Mouse (Mus musculus) spleen, postnatal 4 days (tissue): ENCODE results near the gene Zfp764.
"Not testable (repeated sequence)": the region's sequence is repeated elsewhere in the genome, so short reads cannot be mapped to it uniquely, and the experiment has no call there.

Source experiments
- DNase-seq, 2 experiments: peaks; one replicate each; pipeline ENCODE4 v3.0.0; 2022; ENCODE audit warnings: low spot score in 2 of 2

The Zfp764 gene

GRCm38 (mm10) chr7:127406002-127406987, at the start of gene Zfp764:
TSS of gene Zfp764 (minus strand) at chr7:127406822.
- peak; percentile 85 to 91 for DNase-seq

DNA sequence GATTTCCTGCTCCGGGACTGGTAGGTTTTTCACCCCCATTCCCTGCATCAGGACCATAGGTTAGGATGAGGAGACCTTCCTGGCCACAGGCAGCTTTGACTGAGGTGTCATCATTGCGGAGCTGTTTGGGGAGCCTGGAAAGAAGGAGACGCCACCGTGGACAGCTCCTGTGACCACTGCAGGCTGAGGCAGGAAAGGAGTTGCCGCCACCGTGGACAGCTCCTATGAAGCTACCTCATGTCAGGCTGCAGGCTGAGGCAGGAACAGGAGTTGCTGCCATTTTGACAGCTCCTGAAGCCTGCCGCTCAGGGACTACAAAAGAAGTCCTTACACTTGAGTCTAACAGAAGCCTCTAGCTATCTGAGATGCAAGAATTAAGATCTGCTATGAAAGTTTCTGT, 48.3 kb upstream of the Zfp764 start:
- no peak for DNase-seq

GRCm38 (mm10) chr7:127453056-127453455, 46.4 kb upstream of the Zfp764 start:
- DNase-seq, result no peak

DNA sequence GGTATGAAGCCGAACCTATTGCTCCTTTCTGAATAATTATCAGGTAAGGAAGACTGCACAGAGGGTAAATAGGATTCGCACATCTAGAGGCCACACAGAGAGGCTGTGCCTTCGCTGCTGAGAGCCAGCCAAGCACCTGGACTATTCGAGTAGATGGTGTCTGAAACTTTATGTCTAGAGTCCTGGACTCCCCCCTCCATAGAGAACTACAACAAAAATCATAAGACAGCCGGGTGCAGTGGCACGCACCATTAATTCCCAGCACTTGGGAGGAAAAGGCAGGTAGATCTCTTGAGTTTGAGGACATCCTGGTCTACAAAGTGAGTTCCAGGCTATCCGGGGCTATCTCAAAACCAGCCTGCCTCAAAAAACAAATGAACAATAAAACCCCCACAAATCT, 43.3 kb upstream of the Zfp764 start:
- no peak for DNase-seq

DNA sequence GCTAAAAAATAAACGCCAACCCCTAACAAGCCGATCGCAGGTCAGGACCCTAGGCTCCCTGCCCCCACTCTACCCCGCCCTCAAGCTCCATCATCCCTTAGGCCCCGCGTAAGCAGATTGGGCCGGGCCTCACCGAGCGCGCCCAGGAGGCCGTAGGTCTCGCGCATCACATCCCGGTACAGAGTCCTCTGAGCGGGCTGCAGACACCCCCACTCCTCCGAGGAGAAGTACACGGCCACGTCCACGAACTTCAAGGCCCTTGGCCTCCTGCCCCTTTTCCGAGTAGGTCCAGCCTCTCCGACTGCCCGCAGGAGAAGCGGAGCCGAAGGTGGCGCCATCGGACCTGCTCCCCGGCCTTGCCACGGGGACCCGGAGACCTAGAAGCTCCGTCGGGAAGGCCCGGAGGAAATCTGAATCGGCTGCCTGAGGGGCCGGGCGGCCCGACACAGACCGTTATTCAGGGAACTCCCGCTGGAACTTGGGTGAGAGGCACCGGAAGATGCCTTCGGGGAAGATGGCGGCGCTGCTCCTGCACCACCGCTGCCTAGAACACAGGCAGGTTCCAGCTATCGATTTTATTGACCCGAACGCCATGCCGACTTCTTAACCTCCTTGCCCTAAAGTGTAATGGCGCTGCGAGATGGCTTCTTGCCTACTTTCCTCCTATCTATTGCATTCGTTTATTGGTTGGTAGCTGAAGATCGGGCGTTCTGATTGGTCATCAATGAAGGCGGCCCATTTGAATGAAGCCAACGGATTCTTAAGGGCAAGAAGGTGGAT, 42.1 kb upstream of the Zfp764 start, which contains the start of gene Zfp689:
Gene Zfp689, minus strand, starts transcription at position 638 of the 780 bp plus-strand sequence.
- peak; percentile 89 to 90 for DNase-seq

GRCm38 (mm10) chr7:127443976-127444375, 37.4 kb upstream of the Zfp764 start:
- no peak for DNase-seq

DNA sequence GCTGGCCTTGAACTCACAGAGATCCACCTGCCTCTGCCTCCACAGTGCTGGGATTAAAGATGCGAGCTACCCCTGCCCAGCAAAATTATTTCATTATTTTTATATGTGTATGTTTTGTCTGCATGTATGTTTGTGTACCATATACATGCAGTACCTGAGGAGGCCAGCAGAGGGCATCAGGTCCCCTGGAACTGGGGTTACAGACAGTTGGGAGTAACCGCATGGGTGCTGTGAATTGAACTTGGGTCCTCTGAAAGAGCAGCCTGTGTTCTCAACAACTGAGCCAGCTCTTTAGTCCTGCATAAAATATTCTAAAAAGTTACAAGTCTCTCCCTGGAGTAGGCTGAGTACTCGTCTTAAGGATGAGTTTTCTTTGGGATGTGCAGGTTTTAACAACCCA, 31.1 kb upstream of the Zfp764 start:
- DNase-seq, result peak; percentile 46 to 74

DNA sequence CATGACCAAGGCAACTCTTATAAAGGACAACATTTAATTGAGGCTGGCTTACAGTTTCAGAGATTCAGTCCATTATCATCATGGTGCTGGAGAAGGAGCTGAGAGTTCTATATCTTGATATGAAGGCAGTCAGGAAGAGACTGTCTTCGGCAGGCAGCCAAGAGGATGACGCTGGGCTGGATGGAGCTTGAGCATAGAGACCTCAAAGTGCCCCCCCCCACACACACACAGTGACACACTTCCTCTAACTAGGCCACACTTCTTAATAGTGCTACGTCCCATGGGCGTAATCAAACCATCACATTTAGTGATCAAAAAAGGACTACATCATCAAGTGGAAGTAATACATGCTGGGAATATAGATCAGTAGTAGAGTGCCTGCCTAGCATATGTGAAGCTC, 28.6 kb upstream of the Zfp764 start:
- no peak for DNase-seq

DNA sequence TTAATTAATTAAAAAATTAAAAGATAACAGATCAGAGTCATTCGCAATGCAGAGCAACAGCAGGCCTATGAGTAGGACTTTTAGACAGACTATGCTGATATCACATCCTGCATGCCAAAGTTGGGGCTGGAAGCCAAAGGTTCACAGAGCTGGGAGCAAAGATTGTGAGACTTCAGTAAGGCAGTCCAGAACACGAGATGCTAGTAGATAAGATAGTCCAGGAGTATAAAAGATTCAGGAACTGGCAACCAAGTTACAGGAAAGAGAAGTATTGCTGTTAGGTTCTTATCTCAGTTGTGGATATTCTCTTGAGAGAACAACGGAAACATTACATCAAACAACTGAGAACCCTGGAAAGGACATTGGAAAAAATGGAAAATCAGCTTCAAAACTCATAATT, 19.7 kb upstream of the Zfp764 start:
- no peak for DNase-seq

- DNase-seq, result no peak
These were observed 19.3 kb upstream of the Zfp764 start for GRCm38 (mm10) chr7:127425911-127426310.

DNA sequence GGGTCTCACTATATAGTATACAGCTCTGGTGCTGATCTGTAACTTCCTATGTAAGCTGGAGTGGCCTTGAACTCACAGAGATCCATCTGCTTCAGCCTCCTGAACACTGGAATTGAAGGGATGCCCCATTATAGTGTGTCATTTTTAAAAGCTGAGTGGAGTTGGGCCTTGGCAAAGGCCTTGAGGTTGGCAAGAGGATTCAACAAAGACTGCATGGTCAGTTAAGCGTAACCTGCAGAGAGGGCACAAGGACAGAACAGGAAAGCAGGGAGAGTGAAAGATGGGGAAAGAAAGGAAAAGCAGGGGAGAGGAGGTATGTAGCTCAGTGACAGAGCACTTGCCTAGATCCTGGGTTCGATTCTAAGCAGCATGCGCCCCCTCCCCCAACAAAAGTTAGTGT, 18.7 kb upstream of the Zfp764 start:
- DNase-seq, result no peak

- DNase-seq, result peak; percentile 46 to 71
These were observed 15.6 kb upstream of the Zfp764 start for GRCm38 (mm10) chr7:127422247-127422646.

DNA sequence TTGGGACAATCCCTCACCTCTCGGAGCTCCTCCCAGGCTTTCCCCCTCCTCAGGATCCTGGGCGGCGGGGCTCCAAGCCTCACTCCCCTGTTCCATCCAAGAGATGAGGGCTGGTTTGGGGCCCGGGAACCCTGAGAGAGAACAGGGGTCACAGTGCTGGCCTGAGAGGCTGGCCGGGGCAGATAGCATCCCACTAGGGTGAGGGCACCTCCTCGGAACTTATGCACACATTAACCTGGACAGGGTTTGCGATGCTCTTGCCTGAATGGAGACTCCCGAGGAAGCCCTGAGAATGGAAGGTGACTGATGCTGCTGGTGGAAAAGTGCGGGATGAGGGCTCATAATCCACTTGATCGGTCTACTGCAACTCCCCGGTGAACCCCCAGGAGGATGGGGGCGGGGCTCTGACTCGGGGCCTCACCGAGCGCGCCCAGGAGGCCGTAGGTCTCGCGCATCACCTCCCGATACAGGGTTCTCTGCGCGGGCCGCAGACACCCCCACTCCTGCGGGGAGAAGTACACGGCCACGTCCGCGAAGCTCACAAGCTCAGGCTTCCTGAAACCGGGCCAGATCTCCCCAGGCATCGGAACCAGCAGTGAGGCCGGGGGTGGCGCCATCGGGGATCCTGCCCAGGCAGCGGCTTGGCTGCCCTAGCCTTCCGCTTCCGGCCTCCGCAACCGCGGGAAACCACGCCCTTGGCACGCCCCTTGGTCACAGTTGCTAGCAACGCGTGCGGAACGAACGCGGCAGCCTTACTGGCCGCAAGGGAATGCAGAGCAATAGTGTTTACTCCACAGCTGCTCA, 15.0 kb upstream of the Zfp764 start, which contains the start of gene Zfp688:
Gene Zfp688, minus strand, starts transcription at position 681 of the 804 bp plus-strand sequence.
- DNase-seq, result peak; percentile 96 to 98

DNA sequence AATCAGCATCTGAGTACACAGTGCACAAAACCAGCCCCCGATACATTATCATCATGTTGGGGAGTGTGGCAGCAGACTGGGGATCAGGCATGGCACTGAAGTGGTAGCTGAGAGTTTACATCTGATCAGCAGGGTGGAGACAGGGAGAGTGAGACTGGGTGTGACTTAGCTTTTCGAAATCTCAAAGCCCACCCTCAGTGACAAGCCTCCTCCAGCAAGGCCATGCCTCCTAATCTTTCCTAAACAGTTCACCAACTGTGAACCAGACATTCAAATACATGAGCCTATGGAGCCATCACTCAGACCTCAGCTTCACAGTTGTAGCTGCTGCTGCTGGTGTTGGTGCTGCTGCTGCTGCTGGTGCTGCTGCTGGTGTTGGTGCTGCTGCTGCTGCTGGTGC, 4.8 kb upstream of the Zfp764 start:
- no peak for DNase-seq

GRCm38 (mm10) chr7:127404101-127404500, 2.5 kb downstream of the Zfp764 start:
- DNase-seq, result not testable (repeated sequence)

DNA sequence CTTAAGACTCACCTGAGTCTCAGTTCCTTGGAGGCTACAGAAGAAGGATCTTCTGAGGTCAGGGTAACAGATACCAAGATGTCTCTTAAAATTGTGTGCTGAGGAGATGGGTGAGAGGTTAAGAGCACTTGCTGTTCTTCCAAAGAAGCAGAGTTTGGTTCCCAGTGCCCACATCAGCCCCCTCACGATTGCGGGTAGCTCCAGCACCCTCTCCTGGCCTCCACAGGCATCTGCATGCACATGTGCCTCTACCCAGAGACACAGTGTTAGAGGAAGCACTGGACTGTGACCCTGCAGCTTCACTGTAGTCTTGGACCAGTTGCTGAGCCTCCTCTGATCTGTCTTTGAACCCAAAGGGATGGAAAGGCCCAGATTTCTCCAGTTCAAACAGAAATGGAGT, 3.6 kb downstream of the Zfp764 start:
- no peak for DNase-seq

GRCm38 (mm10) chr7:127400355-127400754, 6.3 kb downstream of the Zfp764 start:
- no peak for DNase-seq

DNA sequence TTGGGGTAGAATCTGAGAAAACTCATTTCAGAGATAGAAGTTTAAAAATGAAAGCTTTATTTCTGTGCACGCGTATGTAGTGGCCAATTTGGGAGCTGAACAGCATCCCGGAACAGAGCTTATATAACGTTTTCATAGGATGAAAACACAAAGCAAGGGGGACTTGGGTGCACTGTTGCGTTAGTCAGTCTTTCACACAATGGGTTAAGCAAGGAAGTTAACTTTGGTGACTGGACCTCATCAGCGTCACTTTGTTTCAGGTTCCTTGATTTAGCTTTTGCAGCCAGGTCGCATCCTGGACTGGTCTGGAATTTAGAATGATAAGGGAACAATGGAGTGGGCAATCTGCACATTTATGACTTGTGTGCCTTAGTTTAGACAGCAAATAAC, 12.7 kb downstream of the Zfp764 start:
- DNase-seq, result no peak

DNA sequence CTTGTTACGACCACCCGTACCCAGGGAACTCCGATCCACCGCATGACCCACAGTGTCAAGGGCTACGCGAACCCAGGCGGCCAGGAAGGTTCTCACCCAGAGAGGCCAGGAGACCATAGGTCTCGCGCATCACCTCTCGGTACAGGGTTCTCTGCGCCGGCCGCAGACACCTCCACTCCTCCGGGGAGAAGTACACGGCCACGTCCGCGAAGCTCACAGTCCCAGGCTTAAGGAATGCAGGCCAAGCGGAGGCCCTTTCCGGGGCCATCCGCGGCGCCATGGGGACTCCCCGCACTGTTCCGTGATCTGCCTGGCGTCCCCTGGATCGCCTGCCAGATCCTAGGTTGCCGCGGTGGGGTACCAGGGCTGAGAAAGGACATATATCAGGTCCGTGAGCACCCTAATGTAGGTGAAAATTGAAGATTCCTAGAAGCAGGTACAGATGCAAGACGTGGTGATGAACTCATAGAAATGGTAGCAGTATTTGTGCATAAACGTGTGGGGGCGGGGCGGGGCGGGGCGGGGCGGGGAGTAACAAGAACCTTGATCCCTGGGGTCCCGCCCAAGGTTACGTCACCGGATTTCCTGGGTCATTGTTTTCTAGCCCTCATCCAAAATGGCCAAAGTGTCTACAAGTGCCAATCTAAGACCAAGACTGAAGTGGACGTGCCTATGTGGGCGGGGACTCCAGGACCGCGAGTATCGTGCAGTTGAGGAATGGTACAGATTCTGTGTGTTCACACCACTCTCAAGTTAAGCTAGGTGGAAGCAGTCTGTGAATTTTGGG, 13.3 kb downstream of the Zfp764 start, which contains the start of gene E430018J23Rik:
Gene E430018J23Rik, minus strand, starts transcription at position 473 of the 787 bp plus-strand sequence.
- DNase-seq, result peak; percentile 91

DNA sequence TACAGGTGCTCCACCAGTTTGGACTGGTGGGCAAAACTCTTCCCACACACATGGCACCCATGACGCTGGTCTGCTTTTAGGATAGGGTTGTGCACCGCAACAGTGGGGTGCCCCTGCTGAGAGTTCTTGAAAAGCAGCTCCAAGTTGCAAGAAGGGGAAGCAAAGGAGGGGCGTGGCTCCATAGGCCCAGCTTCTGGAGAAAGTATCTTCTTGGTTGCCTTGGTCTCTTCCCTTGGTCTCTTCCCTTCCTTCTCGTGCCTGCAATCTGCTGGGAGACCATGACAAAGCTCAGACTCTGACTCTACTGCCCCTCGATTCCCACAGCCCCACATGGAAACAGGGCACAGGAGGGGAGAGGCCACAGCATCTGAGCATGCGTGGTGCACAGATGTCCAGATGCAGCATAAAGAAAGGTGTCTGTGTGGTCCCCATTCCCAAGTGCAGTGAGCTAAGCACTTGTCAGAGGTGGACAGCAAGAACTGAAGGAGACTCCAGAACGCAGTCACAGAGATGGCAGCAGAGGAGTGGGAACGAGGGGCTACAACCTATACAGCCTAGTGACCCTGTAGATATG, 14.3 kb downstream of the Zfp764 start:
- DNase-seq, result no peak
